Mouse (Mus musculus) heart, embryonic 15.5 days (tissue): Measurements from ENCODE around the gene Xylt2. TPM values are rescaled to one million over a fixed set of nuclear protein-coding genes. Genes with fewer than 3 reads are reported as not detected.
"Not testable (repeated sequence)": the region's sequence is repeated elsewhere in the genome, so short reads cannot be mapped to it uniquely, and the experiment has no call there.

Experiments used
- ATAC-seq: fragments of 200-750 bp; cut with Nextera tagmentation; replicated peaks from 2 replicates; pipeline ENCODE4 v1.8.0; 2017; ENCODE audit warnings: low read depth, moderate TSS enrichment; ENCODE audit not compliant: insufficient number of reproducible peaks, insufficient read depth, low FRiP score
- H3K27ac ChIP-seq: fragments of 300-500 bp; sonication (generic); 2 replicates; pipeline ENCODE4 v1.5.1; 2015; ENCODE audit warnings: mild to moderate bottlenecking, inconsistent platforms
- H3K27me3 ChIP-seq: fragments of 300-500 bp; sonication (generic); 2 replicates; pipeline ENCODE4 v1.6.1; 2015; ENCODE audit warnings: inconsistent platforms
- H3K36me3 ChIP-seq: fragments of 300-500 bp; sonication (generic); 2 replicates; pipeline ENCODE4 v1.6.1; 2015; ENCODE audit warnings: mild to moderate bottlenecking, inconsistent platforms
- H3K4me1 ChIP-seq: fragments of 300-500 bp; sonication (generic); replicated peaks from 2 replicates; pipeline ENCODE4 v1.6.1; 2015; ENCODE audit warnings: inconsistent platforms
- H3K4me2 ChIP-seq: fragments of 300-500 bp; sonication (generic); 2 replicates; pipeline ENCODE4 v1.6.1; 2015; ENCODE audit warnings: inconsistent platforms, mild to moderate bottlenecking, moderate library complexity
- H3K4me3 ChIP-seq: fragments of 300-500 bp; sonication (generic); 2 replicates; pipeline ENCODE4 v1.5.1; 2015; ENCODE audit warnings: mild to moderate bottlenecking, inconsistent platforms
- H3K9ac ChIP-seq: fragments of 300-500 bp; sonication (generic); 2 replicates; pipeline ENCODE4 v1.6.1; 2015; ENCODE audit warnings: mild to moderate bottlenecking, inconsistent platforms
- H3K9me3 ChIP-seq: fragments of 300-500 bp; sonication (generic); replicated peaks from 2 replicates; pipeline ENCODE4 v1.6.1; 2016; ENCODE audit warnings: inconsistent platforms
- WGBS: fragments of 180-500 bp; shearing (Covaris S2); methylation state at CpG from one replicate; pipeline ENCODE4 v1.1.7; 2015; ENCODE audit warnings: mixed read lengths; 5-methylcytosine and 5-hydroxymethylcytosine counted together
- polyA plus RNA-seq: library from polyadenylated mRNA; unstranded; fragments of >200 nt; fragmentation: Nextera tagmentation; extraction: Ambion mirVana; gene quantifications from 2 replicates; pipeline ENCODE4 v1.2.1, GENCODE M21; 2015

Gene Xylt2
- polyA plus RNA-seq, 1 experiment from 2014 or later = 11.6 TPM

- Histone ChIP-seq H3K4me3 (peak overlapping the region; percentile 96), H3K9me3 (no peaks in the 10 kb centered on the region), H3K4me1 (peaks cover 30% of the 10 kb centered on the region), H3K27ac (no peak overlapping the region; the same call in 1 of the 2 replicates), H3K9ac (peak overlapping the region; percentile 98), H3K4me2 (peak overlapping the region; percentile 82), H3K27me3 (no peaks in the 10 kb centered on the region), H3K36me3 (no peaks in the 10 kb centered on the region)
- no peak for ATAC-seq
- 38% methylated on average over 4 of the region's 4 CpGs for WGBS
These were observed 1.0 kb downstream of the Xylt2 start for GRCm38 (mm10) chr11:94676308-94676707.

- H3K9ac ChIP-seq = no peak overlapping the region
- H3K4me2 ChIP-seq = no peak overlapping the region
- WGBS = 68% methylated on average over 5 of the region's 5 CpGs
- H3K4me1 ChIP-seq = peaks cover 30% of the 10 kb centered on the region
- no peak overlapping the region for H3K27ac ChIP-seq
- no peaks in the 10 kb centered on the region; the same call in 1 of the 2 replicates for H3K36me3 ChIP-seq
- H3K9me3 ChIP-seq = no peaks in the 10 kb centered on the region
- H3K27me3 ChIP-seq = no peaks in the 10 kb centered on the region
- ATAC-seq = no peak
- no peak overlapping the region for H3K4me3 ChIP-seq
These were observed 1.9 kb downstream of the Xylt2 start for GRCm38 (mm10) chr11:94675446-94675845.

- WGBS = 71% methylated on average over 5 of the region's 5 CpGs
- H3K9ac ChIP-seq = no peak overlapping the region
- peaks cover 3% of the 10 kb centered on the region; the same call in 1 of the 2 replicates for H3K36me3 ChIP-seq
- ATAC-seq = no peak
- H3K27ac ChIP-seq = no peak overlapping the region
- peaks cover 30% of the 10 kb centered on the region for H3K4me1 ChIP-seq
- no peaks in the 10 kb centered on the region for H3K9me3 ChIP-seq
- H3K4me2 ChIP-seq = no peak overlapping the region
- H3K27me3 ChIP-seq = no peaks in the 10 kb centered on the region
- H3K4me3 ChIP-seq = no peak overlapping the region
These were observed 2.3 kb downstream of the Xylt2 start for GRCm38 (mm10) chr11:94674984-94675383.

- no peaks in the 10 kb centered on the region for H3K27me3 ChIP-seq
- no peak overlapping the region for H3K27ac ChIP-seq
- H3K9ac ChIP-seq = no peak overlapping the region
- WGBS = 91% methylated on average over 6 of the region's 6 CpGs
- no peaks in the 10 kb centered on the region for H3K9me3 ChIP-seq
- H3K4me1 ChIP-seq = no peaks in the 10 kb centered on the region
- H3K36me3 ChIP-seq = peaks cover 87% of the 10 kb centered on the region
- H3K4me3 ChIP-seq = no peak overlapping the region
- H3K4me2 ChIP-seq = no peak overlapping the region
- no peak for ATAC-seq
These were observed 12.0 kb downstream of the Xylt2 start for GRCm38 (mm10) chr11:94665281-94665680.

GRCm38 (mm10) chr11:94661344-94661743 lies 16.0 kb downstream of the Xylt2 start:
- Histone ChIP-seq H3K4me3 (no peak overlapping the region), H3K36me3 (peaks cover 74% of the 10 kb centered on the region), H3K9ac (no peak overlapping the region), H3K27me3 (no peaks in the 10 kb centered on the region), H3K4me2 (no peak overlapping the region), H3K9me3 (no peaks in the 10 kb centered on the region), H3K4me1 (no peaks in the 10 kb centered on the region), H3K27ac (no peak overlapping the region)
- no peak for ATAC-seq
- WGBS = 59% methylated on average over 1 of the region's 1 CpGs

- Histone ChIP-seq H3K27me3 (no peaks in the 10 kb centered on the region), H3K4me2 (peak within 1 kb of the TSS; percentile 86), H3K4me1 (peaks cover 16% of the 10 kb centered on the region), H3K9ac (peak within 1 kb of the TSS; percentile 76), H3K27ac (peak within 1 kb of the TSS; percentile 98), H3K4me3 (peak within 1 kb of the TSS; percentile 83), H3K36me3 (peaks cover 21% of the 10 kb centered on the region), H3K9me3 (no peaks in the 10 kb centered on the region)
- peak; percentile 85 for ATAC-seq
- WGBS = under 1% methylated on average over 32 of the region's 32 CpGs
These were observed 23.5 kb downstream of the Xylt2 start, which contains the start of the genes Mrpl27 and Eme1 for GRCm38 (mm10) chr11:94653663-94654436. Gene Mrpl27, plus strand, starts transcription at chr11:94653767. Gene Eme1, minus strand, starts transcription at chr11:94653964.

- H3K9me3 ChIP-seq = no peaks in the 10 kb centered on the region
- H3K27me3 ChIP-seq = no peaks in the 10 kb centered on the region
- peak overlapping the region; percentile 76 for H3K9ac ChIP-seq
- 44% methylated on average over 8 of the region's 8 CpGs for WGBS
- H3K4me1 ChIP-seq = peaks cover 16% of the 10 kb centered on the region
- H3K4me3 ChIP-seq = peak overlapping the region; percentile 83
- peak overlapping the region; percentile 86 for H3K4me2 ChIP-seq
- H3K36me3 ChIP-seq = peaks cover 22% of the 10 kb centered on the region
- ATAC-seq = no peak
- no peak overlapping the region for H3K27ac ChIP-seq
These were observed 24.3 kb downstream of the Xylt2 start for GRCm38 (mm10) chr11:94652973-94653372.

- not testable (repeated sequence) for H3K27ac ChIP-seq, H3K9me3 ChIP-seq, ATAC-seq, H3K4me3 ChIP-seq, H3K4me2 ChIP-seq, H3K9ac ChIP-seq, H3K27me3 ChIP-seq
- WGBS = 89% methylated on average over 7 of the region's 7 CpGs
- Histone ChIP-seq H3K4me1 (peaks cover 16% of the 10 kb centered on the region), H3K36me3 (peaks cover 28% of the 10 kb centered on the region)
These were observed 26.1 kb downstream of the Xylt2 start for GRCm38 (mm10) chr11:94651241-94651640.

- no peak for ATAC-seq
- H3K4me1 ChIP-seq = no peaks in the 10 kb centered on the region
- H3K4me3 ChIP-seq = no peak overlapping the region
- 93% methylated on average over 4 of the region's 4 CpGs for WGBS
- no peak overlapping the region for H3K27ac ChIP-seq
- H3K36me3 ChIP-seq = peaks cover 67% of the 10 kb centered on the region
- no peak overlapping the region for H3K9ac ChIP-seq
- no peaks in the 10 kb centered on the region for H3K27me3 ChIP-seq
- no peak overlapping the region for H3K4me2 ChIP-seq
- no peaks in the 10 kb centered on the region for H3K9me3 ChIP-seq
These were observed 30.9 kb downstream of the Xylt2 start for GRCm38 (mm10) chr11:94646457-94646856.

- Histone ChIP-seq H3K27me3 (no peaks in the 10 kb centered on the region), H3K36me3 (peaks cover 73% of the 10 kb centered on the region), H3K4me2 (no peak overlapping the region), H3K4me3 (no peak overlapping the region), H3K9ac (no peak overlapping the region), H3K9me3 (no peaks in the 10 kb centered on the region), H3K27ac (no peak overlapping the region), H3K4me1 (no peaks in the 10 kb centered on the region)
- ATAC-seq = no peak
- 87% methylated on average over 8 of the region's 8 CpGs for WGBS
These were observed 32.7 kb downstream of the Xylt2 start for GRCm38 (mm10) chr11:94644461-94645219.

- H3K36me3 ChIP-seq = peaks cover 73% of the 10 kb centered on the region
- no peak for ATAC-seq
- H3K4me2 ChIP-seq = no peak overlapping the region
These were observed 42.9 kb downstream of the Xylt2 start for GRCm38 (mm10) chr11:94634431-94634830.

More at GRCm38 (mm10) chr11:94634431-94634830, 42.9 kb downstream of the Xylt2 start:
- H3K4me3 ChIP-seq = no peak overlapping the region
- WGBS = 87% methylated on average over 5 of the region's 5 CpGs
- no peak overlapping the region for H3K9ac ChIP-seq
- H3K27me3 ChIP-seq = no peaks in the 10 kb centered on the region
- H3K4me1 ChIP-seq = peaks cover 12% of the 10 kb centered on the region
- H3K9me3 ChIP-seq = no peaks in the 10 kb centered on the region
- no peak overlapping the region for H3K27ac ChIP-seq
